Comparison of ENCODE assay signal across 22 mouse cellular contexts in genomic region chr17:5330063-5330462, GRCm38 (mm10).
DNase-seq lines count a peak whose midpoint lies in the region; ATAC-seq and TF ChIP-seq lines count a peak whose summit lies in the region.
"Had no signal": no experiment of that assay in that cellular context is flagged by ENCODE, and none has a peak within 500 bp of the region (broad histone marks: within the 10 kb centered on the region; RNA-seq: fewer than 3 reads in every experiment).

No protein-coding gene starts in this region.

- no peaks in the 10 kb centered on the region for H3K9me3 ChIP-seq in kidney, embryonic 15.5 days (replicated peaks)
- H3K9me3 ChIP-seq in kidney, embryonic 14.5 days (ENCODE audit: control insufficient read depth, low read length), result no peaks in the 10 kb centered on the region
- H3K9me3 ChIP-seq in midbrain, embryonic 13.5 days, result no peaks in the 10 kb centered on the region
- H3K9me3 ChIP-seq in midbrain, embryonic 16.5 days (replicated peaks; ENCODE audit: control insufficient read depth, low read length, poor library complexity, severe bottlenecking), result no peaks in the 10 kb centered on the region
- H3K9me3 ChIP-seq: embryonic facial prominence, embryonic 13.5 days; forebrain, embryonic 10.5 days; heart, embryonic 13.5 days; hindbrain, embryonic 12.5 days had no signal

- H3K27me3 ChIP-seq in kidney, embryonic 15.5 days, result no peaks in the 10 kb centered on the region
- H3K27me3 ChIP-seq in kidney, embryonic 14.5 days (ENCODE audit: control insufficient read depth, insufficient read depth, low read length), result no peaks in the 10 kb centered on the region
- no peaks in the 10 kb centered on the region for H3K27me3 ChIP-seq in midbrain, embryonic 13.5 days
- no peaks in the 10 kb centered on the region for H3K27me3 ChIP-seq in midbrain, embryonic 16.5 days (ENCODE audit: control insufficient read depth, insufficient read depth, low read depth, low read length)
- H3K27me3 ChIP-seq: embryonic facial prominence, embryonic 13.5 days; heart, embryonic 13.5 days had no signal

- 78% methylated on average over 6 of the region's 6 CpGs for WGBS in kidney, embryonic 15.5 days
- 80% methylated on average over 6 of the region's 6 CpGs for WGBS in kidney, embryonic 14.5 days
- WGBS in midbrain, embryonic 13.5 days, result 55% methylated on average over 6 of the region's 6 CpGs
- WGBS in midbrain, embryonic 16.5 days, result 37% methylated on average over 6 of the region's 6 CpGs
- WGBS in macrophage (ENCODE audit: missing documents), result 96% methylated on average over 4 of the region's 6 CpGs

- H3K4me1 ChIP-seq in kidney, embryonic 15.5 days, result peaks cover 4% of the 10 kb centered on the region
- H3K4me1 ChIP-seq in kidney, embryonic 14.5 days (ENCODE audit: control insufficient read depth, insufficient read depth, low read length), result 0 out of 2 replicates have a peak, but pooled peaks cover 3% of the 10 kb centered on the region
- peaks cover 1% of the 10 kb centered on the region; the same call in 1 of the 2 replicates for H3K4me1 ChIP-seq in midbrain, embryonic 13.5 days (replicated peaks)
- H3K4me1 ChIP-seq in midbrain, embryonic 16.5 days (ENCODE audit: control insufficient read depth, insufficient read depth, low read length), result 0 out of 2 replicates have a peak, but pooled peaks cover 2% of the 10 kb centered on the region

- ATAC-seq in kidney, embryonic 15.5 days (replicated peaks; ENCODE audit: low FRiP score), result peak; percentile 70; the same call in 1 of the 2 replicates
- ATAC-seq in kidney, embryonic 14.5 days (ENCODE audit: low FRiP score, low TSS enrichment), result no peak
- ATAC-seq in midbrain, embryonic 13.5 days, result 0 out of 2 replicates have a peak, but pooled peaks have one; percentile 30
- no peak for ATAC-seq in midbrain, embryonic 16.5 days
- ATAC-seq in erythroid progenitor cell, adult 5-6 weeks (replicated peaks; ENCODE audit: low FRiP score, poor library complexity, severe bottlenecking), result no peak
- ATAC-seq: forebrain, embryonic 14.5 days had no signal

- H3K27ac ChIP-seq in kidney, embryonic 15.5 days, result no peak overlapping the region
- H3K27ac ChIP-seq in kidney, embryonic 14.5 days (ENCODE audit: low read depth, low read length), result no peak overlapping the region
- H3K27ac ChIP-seq in layer of hippocampus, adult 2 months, result peak overlapping the region; percentile 61; the same call in 1 of the 2 replicates
- H3K27ac ChIP-seq in midbrain, embryonic 13.5 days, result no peak overlapping the region
- no peak overlapping the region for H3K27ac ChIP-seq in midbrain, embryonic 16.5 days (ENCODE audit: low read length)
- H3K27ac ChIP-seq in macrophage, result 0 out of 2 replicates have a peak overlapping the region, but pooled peaks have one; percentile 12
- H3K27ac ChIP-seq: embryonic facial prominence, embryonic 13.5 days; forebrain, embryonic 10.5 days; gastrocnemius, adult 2 months; heart, embryonic 13.5 days; hindbrain, embryonic 12.5 days had no signal

- H3K36me3 ChIP-seq in kidney, embryonic 15.5 days, result peaks cover 80% of the 10 kb centered on the region
- H3K36me3 ChIP-seq in kidney, embryonic 14.5 days (ENCODE audit: control insufficient read depth, insufficient read depth, low read length), result peaks cover 76% of the 10 kb centered on the region
- peaks cover 75% of the 10 kb centered on the region for H3K36me3 ChIP-seq in midbrain, embryonic 13.5 days
- H3K36me3 ChIP-seq in midbrain, embryonic 16.5 days (ENCODE audit: control insufficient read depth, insufficient read depth, low read length), result peaks cover 21% of the 10 kb centered on the region
- H3K36me3 ChIP-seq in macrophage (ENCODE audit: inconsistent target), result peaks cover 50% of the 10 kb centered on the region

- H3K4me2 ChIP-seq in kidney, embryonic 15.5 days, result no peak overlapping the region
- H3K4me2 ChIP-seq in kidney, embryonic 14.5 days (replicated peaks; ENCODE audit: low read depth, low read length), result no peak overlapping the region
- H3K4me2 ChIP-seq in midbrain, embryonic 13.5 days (replicated peaks), result no peak overlapping the region
- H3K4me2 ChIP-seq in midbrain, embryonic 16.5 days (ENCODE audit: low read length), result no peak overlapping the region
- H3K4me2 ChIP-seq: embryonic facial prominence, embryonic 13.5 days; heart, embryonic 13.5 days; hindbrain, embryonic 12.5 days had no signal

- H3K79me2 ChIP-seq in macrophage (ENCODE audit: inconsistent target), result no peaks in the 10 kb centered on the region

- H3K4me3 ChIP-seq in kidney, embryonic 15.5 days (replicated peaks), result no peak overlapping the region
- H3K4me3 ChIP-seq in kidney, embryonic 14.5 days (ENCODE audit: low read length), result no peak overlapping the region
- no peak overlapping the region for H3K4me3 ChIP-seq in layer of hippocampus, adult 2 months
- no peak overlapping the region for H3K4me3 ChIP-seq in midbrain, embryonic 13.5 days (replicated peaks)
- no peak overlapping the region for H3K4me3 ChIP-seq in midbrain, embryonic 16.5 days (ENCODE audit: low read depth, low read length)
- no peak overlapping the region for H3K4me3 ChIP-seq in macrophage (ENCODE audit: inconsistent target)
- H3K4me3 ChIP-seq: embryonic facial prominence, embryonic 13.5 days; forebrain, embryonic 10.5 days; gastrocnemius, adult 2 months; heart, embryonic 13.5 days; hindbrain, embryonic 12.5 days had no signal

- DNase-seq in layer of hippocampus, adult 2 months (ENCODE audit: low spot score in 2 of 2), result no peak
- DNase-seq in layer of hippocampus, postnatal 25 days (ENCODE audit: extremely low spot score in 1 of 2, low spot score in 1 of 2), result no peak
- DNase-seq: adrenal gland, adult 2 months; adrenal gland, postnatal 25 days; cerebellum, adult 2 months; cerebellum, postnatal 10 days; embryo, embryonic 11 days; gastrocnemius, postnatal 36 days; heart, adult 11 months; heart, postnatal 36 days had no signal

- no peak overlapping the region for H3K9ac ChIP-seq in kidney, embryonic 15.5 days
- H3K9ac ChIP-seq in kidney, embryonic 14.5 days (ENCODE audit: low read depth, low read length), result no peak overlapping the region
- H3K9ac ChIP-seq in midbrain, embryonic 13.5 days (replicated peaks), result no peak overlapping the region
- H3K9ac ChIP-seq in midbrain, embryonic 16.5 days (ENCODE audit: low read depth, low read length), result no peak overlapping the region
- H3K9ac ChIP-seq: embryonic facial prominence, embryonic 13.5 days; heart, embryonic 13.5 days; hindbrain, embryonic 12.5 days had no signal

- TF ChIP-seq CTCF in layer of hippocampus, adult 2 months (conservative IDR thresholded peaks at IDR 0.05), result no peak

Comparison
In these comparisons a context has a peak if more than half of its experiments do, and no peak if none do; other contexts are left out.
1. ATAC-seq: peak in kidney, embryonic 15.5 days (single experiment) and midbrain, embryonic 13.5 days (single experiment); none in kidney, embryonic 14.5 days (single experiment), midbrain, embryonic 16.5 days (single experiment) and erythroid progenitor cell, adult 5-6 weeks (single experiment).
2. H3K27ac ChIP-seq: peak in layer of hippocampus, adult 2 months (single experiment) and macrophage (single experiment); none in kidney, embryonic 15.5 days (single experiment), kidney, embryonic 14.5 days (single experiment), midbrain, embryonic 13.5 days (single experiment) and midbrain, embryonic 16.5 days (single experiment).